Mouse (Mus musculus) embryo, embryonic 10.5 days (tissue): ENCODE data around the gene Macc1.
"Not testable (repeated sequence)": the region's sequence is repeated elsewhere in the genome, so short reads cannot be mapped to it uniquely, and the experiment has no call there.

Experiments
- DNase-seq: peaks from one replicate; pipeline ENCODE4 v3.0.0-alpha.2; 2015; ENCODE audit warnings: low spot score

Gene Macc1

DNA sequence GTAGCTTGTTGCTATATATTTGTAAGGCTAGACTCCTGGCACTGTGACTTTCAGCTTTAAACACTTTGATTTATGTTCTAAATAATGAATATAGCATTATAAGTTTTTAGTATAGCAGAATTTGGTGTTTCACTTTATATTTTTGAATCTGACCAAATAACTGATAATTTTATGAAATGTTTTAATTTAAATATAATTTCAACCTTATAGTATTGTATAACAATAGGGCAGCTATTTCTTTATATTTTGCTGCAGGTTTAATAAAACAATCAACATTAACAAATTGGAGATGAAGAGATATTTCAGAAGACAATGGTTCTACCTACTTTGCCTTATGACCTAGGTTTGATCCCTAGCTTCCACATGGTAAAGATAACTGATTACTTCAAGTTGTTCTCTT is at the start of gene Macc1:
TSS of gene Macc1 (plus strand) at position 301 of the 400 bp plus-strand sequence.
- DNase-seq: no peak

DNA sequence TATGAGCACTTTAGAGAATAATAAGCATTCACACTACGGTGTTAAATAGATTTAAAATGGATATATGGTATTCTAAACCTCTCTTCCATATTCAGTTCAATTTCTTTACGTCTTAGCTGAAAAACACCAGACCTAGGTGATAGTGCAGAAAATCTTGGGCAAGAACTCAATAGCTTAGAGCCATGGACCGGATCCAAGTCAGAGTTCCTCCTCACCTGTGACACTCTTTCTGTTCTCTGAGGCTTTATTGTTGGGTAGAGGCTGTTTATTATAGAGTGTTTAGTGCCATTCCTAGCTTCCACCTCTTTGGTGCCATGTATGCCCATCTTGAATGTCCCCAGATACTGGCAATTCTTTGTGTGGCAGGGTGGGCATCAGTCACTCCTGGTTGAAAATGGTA is 49.6 kb upstream of the Macc1 start:
- no peak for DNase-seq

DNA sequence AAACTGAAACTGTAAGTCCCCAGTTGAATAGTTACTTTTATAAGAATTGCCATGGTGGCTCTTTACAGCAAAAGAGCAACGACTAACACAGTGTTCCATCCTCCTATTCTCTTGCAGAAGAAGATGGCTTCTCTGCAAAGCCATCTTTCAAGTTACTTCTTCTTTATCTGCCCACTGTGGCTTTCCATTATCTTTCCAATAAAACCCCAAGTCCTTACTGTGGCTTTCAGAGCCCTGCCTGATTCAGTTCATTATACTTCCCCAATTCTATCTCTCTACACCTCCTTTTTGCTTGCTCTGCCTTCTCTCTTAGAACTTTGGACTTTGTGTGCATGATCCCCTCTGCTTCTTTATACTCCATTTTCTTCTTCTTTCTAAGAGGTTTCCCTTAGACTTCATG is 45.3 kb upstream of the Macc1 start:
- DNase-seq: no peak

DNA sequence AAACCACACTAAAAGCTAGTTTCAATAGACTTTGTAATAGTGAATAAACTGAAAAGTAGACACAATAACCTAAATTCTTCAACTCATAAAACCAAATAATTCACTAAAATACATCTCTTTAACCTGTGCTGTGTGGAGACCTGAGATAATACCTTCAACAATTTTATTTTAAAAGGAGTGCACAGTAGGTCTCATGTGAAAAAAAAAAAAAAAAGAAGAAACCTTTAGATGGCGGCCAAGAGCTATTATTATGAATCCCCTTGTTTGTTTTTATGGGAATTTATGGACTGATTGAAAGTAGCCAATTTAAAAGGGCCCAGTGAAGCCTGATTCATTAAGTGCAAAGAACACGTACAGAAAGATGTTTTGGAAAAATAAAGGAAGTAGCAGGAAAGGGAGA is 44.0 kb upstream of the Macc1 start:
- DNase-seq: no peak

DNA sequence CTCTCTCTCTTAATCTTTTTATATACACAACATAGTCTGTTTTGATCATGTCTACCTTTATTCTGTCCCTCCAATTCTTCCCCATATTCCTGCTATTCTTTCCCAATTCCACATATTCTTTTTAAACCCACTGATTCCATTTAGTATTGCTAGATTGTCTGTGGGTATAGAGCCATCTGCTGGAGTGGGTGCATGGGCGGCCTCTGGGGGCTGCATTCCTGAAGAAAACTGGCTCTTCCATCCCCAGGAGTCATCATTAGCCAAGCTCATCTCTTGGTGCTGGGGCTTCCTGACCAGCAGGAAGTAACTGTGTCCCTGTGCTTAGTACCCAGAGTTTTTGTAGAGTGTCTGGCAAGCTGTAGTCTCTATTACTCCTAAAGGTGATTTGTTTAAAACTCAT is 42.1 kb upstream of the Macc1 start:
- no peak for DNase-seq

DNA sequence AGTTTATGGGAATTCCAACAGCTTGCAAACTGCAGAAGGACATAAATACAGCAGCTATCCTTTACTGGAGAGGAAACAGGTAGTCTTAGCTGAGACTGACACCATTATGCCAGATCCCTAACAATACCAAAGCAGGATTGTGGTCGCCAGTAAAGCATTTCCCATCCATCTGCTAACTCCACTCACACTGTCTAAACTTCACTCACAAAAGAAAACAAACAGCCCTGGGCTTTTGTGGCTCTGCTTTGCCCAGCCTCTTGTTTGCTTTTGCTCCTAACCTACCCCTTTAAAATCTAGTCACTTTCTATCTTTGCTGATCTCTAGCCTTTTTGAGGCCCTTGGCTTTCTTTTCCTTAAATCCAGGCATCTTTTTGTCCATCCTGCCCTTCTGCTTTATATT is 40.5 kb upstream of the Macc1 start:
- peak; percentile 44 for DNase-seq

DNA sequence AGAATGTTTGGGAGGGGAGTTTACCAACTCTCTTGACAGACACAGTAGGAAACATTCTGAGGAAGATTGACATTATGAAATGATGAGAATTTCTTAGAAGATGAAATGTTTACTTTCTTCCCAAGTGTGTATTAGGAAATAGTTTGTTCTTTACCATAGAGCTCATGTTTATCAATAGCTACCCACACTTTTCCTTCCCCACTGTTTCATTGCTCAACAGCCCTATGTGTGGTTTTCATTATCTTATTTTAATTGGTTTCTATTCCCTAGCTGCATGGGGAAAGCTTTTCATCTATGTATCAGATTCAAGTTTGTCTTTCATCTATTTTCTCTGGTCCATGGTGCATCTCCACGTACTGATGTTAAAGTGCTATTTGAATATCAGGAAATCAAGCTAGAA is 37.8 kb upstream of the Macc1 start:
- no peak for DNase-seq

DNA sequence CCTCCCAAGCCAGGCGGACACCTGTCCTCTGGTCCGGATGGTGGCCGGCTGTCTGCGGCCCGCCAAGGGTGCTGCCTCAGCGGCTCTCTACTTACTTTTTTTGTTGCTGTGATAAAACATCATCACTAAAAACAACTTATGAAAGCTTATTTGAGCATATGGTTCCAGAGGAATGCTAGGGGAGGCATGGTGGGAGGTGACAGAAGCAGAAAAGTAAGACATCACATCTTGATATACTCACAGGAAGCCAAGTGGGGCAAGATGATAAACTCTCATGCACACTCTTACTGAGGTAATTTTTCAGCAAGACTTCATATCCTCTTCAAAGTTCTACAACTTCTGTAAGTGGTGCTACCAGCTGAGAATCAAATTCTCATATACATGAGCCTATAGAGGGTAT is 22.5 kb upstream of the Macc1 start:
- no peak for DNase-seq

DNA sequence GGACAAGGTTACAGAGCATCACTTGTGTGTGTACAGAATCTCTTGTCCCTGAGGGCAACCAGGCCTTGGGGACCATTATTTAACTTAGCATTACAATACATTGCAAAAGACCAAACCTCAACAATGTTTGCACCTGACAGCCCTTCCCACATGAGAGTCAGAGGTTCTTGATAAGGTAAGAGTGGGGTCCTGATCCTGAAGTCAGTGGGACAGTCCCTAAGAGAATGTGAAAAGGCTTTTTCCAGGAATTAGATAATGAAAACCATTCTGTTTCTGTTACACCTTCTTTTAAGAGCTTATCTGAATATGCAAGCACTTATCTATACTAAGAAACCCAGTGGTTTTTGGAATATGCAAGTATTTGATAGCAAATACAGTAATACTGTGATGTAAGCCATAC is 10.5 kb upstream of the Macc1 start:
- DNase-seq: no peak

DNA sequence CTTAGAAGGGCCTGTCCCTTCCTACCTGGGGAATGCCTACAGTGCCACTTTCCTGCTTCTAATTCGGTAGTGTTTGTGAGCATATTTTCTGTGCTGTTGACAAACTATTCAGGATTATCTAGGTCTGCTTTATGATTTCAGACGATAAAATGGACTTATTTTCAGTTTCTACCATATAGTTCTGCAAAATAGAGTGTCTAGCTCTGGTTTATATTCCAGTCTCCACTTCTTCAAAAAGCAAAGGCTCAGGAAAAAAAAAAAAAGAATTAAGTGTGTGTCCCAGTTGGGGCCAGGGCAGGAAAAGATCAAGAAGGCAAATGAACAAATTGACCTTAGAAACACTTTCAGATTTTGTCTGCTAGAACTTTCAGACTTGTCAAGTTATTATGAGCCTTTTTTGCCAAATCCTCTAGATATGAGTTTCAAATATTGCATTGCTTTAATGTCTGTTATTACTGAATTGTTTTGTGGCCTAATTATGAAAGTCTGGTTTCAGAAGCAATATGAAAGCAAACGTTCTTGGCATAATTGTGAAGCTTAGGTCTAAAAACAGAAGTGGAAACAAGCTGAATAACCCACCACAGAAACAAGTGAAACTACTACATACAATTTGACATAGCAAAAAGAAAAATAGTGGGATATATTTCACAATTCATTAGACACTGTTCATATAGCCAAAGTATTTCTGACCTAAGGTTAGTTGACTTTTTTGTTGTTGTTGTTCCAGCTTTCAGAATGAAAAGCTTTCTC is 881 bp upstream of the Macc1 start:
- DNase-seq: no peak

DNA sequence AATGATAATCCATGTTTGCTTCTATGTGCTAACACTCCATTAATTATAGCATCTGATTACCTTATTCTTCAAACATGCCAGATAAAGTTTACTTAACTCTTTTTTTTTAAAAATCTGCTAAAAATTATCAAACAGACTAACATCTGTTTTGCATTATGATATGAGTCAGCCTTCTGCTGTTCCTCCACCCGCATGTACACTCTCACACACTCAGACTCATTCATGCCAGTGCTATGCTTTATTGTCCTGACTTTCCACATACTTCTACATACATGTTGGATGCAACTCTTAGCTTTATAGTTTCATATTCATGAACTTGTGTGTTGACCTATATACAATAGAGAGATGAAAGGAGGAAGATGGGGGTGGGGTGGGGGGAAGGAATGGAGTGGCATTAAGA is 4.7 kb downstream of the Macc1 start:
- peak; percentile 14 for DNase-seq

DNA sequence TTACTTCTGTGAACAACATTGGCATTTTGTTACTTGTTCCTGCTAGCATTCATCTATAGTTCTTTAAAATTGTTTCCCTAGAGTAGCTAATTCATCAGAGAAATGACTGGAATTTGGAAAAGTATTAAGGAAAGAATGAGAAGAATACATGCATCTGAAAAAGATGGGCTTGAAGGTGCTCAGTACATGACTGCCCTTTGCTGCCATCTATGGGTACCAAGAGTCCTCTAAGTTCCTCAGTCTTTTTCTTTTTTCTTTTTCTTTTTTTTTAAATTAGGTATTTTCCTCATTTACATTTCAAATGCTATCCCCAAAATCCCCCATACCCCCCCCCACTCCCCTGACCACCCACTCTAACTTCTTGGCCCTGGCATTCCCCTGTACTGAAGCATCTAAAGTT is 11.3 kb downstream of the Macc1 start:
- peak; percentile 32 for DNase-seq

DNA sequence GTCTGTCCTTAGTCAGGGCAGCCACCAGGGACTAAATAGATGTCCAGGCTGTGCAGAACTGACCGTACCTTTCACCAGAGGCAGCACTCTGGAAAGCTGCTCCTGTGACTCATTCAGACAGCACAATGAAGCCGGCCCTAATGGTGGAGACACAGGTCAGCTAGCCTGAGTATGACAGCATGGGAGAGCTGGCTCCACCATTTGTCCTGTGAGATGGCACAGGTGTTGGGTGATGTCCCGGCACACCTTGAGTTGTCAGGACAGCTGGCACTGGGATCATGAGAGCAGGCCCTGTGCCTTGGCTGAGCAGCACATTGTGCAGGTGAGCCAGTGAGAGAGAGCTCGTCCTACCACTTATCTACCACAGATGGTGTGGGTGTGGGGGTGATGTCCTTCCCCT is 16.6 kb downstream of the Macc1 start:
- no peak for DNase-seq

DNA sequence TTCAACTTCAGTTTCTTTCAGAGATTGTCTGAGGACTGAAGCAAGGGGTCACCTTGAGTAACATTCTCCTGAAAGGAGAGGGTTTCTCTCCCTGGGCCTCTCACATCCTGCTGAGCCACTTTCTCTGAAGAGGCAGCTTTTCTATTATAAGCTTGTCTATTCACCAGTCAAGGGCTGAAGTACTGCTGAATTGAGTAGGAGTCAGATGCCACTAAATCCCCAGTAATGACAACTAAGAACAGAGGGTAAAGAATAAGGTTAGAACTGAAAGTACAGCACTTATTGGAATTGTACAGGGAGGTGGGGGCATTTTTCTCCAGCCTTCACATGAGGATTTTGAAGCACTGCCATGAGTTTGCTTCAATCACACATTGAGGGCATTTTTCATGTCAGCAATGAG is 19.3 kb downstream of the Macc1 start:
- peak; percentile 50 for DNase-seq

DNA sequence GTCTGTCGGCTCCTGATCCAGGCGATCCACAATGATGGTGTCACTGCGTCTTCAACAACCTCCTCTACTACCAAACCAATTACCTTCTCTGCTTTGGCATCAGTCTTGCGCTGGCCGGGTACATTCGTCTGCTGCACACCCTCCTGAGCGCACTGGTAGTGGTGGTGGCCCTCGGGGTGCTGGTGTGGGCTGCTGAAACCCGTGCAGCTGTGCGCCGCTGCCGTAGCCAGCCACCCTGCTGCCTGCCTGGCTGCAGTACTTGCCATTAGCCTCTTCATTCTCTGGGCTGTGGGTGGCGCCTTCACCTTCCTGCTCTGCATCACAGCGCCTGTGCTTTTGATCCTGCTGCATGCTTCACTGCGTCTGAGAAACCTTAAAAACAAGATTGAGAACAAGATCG is 38.5 kb downstream of the Macc1 start:
- DNase-seq: not testable (repeated sequence)

DNA sequence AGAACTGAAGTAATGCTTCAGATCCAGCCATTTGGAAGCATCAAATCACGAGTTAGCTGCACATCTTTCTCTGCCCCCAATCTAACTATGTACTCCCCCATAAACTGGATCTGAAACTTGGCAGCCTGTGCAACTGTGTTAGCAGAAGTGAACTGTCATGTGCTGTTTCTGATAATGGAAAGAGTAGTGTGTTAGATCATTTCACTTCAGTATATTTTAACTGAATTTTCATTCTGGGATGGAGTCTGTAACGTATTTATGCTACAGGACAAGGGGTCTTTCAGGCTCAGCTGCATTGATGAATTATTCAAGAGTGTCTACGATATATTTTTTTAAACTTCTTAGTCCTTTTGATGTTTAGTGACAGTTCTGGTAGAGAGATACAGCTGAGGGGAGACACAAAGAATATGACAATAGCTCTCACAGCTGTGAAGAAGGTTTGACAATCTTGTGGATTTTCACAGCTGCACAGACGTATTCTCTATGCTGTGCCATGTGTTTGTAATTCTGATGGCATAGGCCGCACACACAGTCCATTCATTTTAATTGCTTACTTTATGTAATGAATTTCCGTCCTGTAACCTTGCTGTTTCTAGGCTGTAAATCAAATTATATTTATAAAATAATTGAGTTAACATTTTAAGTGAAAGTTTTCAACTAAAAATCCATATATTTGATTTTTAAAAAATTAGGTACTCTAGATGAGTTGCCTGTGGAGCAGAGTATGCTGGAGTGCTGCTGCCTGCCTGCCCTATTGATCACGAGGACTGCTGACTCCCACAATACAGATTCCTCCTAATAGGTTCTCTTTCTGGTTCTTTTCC is 43.6 kb downstream of the Macc1 start:
- DNase-seq: peak; percentile 16

DNA sequence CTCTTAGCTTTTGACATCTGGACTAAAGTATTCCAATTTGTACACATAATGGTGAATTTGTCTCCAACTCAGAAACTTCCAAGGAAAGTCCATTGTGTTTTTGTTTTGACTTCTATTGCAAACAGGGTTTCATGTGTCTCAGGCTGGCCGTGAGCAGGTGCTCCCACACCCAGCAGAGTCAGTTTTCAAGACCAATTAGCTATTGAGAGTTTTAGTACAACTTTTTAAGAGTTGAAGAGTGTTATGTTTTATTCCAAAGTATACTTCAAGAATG is 44.1 kb downstream of the Macc1 start:
- peak; percentile 21 for DNase-seq

DNA sequence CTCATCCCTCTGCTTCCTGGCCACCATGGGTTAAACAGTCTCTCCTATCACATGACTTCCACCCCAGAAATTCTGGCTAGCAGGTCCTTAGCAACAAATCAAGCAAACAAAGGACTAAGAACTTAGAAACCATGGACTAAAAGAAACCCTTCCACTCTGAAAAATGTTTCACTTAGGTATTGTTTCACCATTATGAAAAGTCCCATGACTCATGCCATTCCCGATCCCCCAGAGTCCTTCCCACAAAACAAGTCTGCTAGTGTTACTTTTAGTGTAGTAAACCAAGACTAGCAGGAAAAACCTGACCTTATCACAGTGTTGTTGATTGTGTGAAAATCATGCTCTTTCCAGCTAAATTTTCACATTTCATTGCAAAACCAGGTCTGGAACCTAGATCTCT is 51.0 kb downstream of the Macc1 start:
- DNase-seq: no peak

DNA sequence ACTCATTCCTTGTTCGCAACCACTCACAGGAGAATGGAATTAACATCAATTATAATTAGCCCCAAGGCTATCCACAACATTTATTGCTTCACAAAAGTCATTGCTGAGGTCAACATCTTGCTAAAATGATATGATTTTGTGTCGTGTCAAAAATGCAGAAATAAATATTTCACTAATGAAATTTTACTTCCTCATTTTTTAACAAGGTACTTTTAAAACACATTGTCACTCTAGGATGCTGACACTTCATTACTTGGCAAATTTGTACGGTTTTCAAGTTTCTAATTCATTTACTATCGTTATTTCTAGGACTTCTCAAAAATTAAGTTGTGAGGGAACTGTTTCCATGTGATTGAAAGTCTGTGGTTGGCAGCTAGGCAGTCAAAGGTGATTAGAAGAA is 55.8 kb downstream of the Macc1 start:
- DNase-seq: no peak

DNA sequence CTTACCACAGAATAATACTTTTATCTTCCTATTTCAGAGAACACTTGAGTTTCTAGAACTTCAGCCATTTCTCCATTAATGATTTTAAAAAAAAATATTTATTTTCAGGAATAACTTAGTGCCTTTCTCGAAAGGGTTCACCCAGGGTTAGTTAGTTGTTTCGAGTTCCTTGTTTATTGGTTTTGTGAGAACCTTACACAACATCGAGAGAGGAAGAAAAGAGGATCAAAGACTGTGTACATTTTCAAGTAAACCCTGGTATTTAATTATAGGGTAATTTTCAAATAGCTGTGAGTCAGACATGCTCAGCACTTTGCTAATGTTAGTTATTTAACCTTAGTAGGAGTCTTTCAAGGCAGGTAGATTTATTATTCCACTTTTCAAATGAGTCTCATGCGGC is 58.3 kb downstream of the Macc1 start:
- no peak for DNase-seq

DNA sequence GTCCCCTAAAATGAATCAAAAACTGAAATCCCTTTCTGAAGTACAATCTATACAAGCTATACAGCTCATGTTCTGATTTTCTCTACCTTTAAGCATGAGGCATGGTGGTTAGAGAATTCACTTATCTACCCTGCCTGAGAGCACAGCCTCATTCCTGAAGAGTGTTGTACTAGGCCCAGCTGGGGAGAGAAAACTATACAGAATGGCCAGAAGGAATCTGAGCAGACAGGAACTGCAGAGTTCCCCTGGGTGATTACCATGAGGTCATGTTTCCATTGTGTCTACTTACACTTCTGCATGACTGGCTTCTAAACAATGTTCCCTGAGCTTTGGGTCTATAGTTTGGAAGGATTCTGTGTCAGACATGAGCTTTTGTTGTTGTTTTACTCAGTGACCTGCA is 62.8 kb downstream of the Macc1 start:
- peak; percentile 72 for DNase-seq

DNA sequence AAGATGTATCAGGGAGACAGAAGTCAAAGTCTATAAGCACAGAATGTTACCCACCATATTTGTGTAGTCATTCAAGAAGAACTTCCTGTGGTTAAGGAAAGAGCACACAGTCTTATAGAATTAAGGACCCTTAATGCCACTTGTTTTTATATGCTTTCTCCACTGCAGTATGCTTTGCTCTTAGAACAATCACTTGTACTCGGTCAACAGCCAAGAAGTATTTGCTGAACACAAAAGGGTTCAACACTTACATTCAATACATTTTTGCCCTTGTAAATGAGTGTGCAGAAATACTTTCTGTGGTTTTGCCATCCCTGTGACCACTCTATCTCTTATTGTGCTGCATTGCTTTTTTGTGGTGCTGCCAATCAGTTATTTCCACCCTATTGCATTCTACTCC is 67.8 kb downstream of the Macc1 start:
- DNase-seq: no peak

DNA sequence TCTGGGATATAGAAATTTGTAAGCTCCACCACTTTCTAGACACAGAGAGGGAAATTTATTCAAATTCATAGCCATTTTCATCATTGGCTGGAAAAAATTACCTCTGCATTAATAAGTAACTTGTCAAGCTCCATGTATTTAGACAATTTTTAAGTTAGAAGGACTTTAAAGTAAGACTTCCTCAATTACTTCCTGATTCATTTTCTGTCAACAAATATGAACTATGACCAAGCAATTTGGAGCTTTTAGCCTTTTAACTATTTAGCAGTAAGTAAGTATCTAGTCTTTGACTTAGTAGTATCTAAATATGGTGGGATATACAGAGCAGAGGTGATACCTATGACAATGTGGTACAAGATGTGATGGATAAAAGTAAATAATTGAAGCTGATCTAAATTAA is 72.2 kb downstream of the Macc1 start:
- DNase-seq: no peak

DNA sequence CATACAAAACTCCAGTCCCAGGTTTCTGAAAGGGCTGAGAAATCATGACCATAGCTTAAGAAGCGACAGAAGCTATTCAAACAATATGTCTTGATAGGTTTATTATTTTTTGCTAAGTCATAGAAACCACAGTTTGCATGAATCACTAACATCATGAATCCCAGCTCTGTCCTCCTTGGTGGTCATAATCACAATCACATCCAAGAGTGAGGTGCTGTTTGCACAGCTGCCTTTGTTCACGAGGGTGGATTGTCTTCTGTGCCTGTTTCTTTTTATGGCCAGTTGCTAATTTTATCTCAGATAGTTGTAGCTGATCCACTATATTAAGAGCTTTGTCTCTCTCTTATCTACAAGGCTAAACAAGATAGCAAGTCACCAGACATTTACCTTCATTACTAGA is 72.6 kb downstream of the Macc1 start:
- no peak for DNase-seq
